Mouse (Mus musculus) adrenal gland (tissue): ENCODE data around the gene Msh2.
"Not testable (repeated sequence)": the region's sequence is repeated elsewhere in the genome, so short reads cannot be mapped to it uniquely, and the experiment has no call there.

Source experiments
- intact Hi-C: fragments of 180-260 bp; cut with DNase I; formaldehyde crosslinking; loops from one replicate; pipeline ENCODE4 v1.15.1; 2025
- long read RNA-seq, 2 experiments: library from polyadenylated mRNA; unstranded; transcript quantifications; one replicate each; pipeline ENCODE4 v2.0.0; 2020; ENCODE audit warnings: borderline replicate concordance in 1 of 2; ENCODE audit not compliant: insufficient replicate concordance in 1 of 2

Gene Msh2
- long read RNA-seq, experiment 1, transcript Msh2-201 (16 exons, 3,283 nt), result major isoform, 12 of 14 reads
- long read RNA-seq, experiment 1, partial matches to known transcripts, result 2 of 14 reads
- long read RNA-seq, experiment 1, other reads (novel, unspliced or antisense), result 0 of 14 reads
- long read RNA-seq, experiment 2, transcript Msh2-201 (16 exons, 3,283 nt), result major isoform, 8 of 11 reads
- long read RNA-seq, experiment 2, partial matches to known transcripts, result 3 of 11 reads
- long read RNA-seq, experiment 2, other reads (novel, unspliced or antisense), result 0 of 11 reads

DNA sequence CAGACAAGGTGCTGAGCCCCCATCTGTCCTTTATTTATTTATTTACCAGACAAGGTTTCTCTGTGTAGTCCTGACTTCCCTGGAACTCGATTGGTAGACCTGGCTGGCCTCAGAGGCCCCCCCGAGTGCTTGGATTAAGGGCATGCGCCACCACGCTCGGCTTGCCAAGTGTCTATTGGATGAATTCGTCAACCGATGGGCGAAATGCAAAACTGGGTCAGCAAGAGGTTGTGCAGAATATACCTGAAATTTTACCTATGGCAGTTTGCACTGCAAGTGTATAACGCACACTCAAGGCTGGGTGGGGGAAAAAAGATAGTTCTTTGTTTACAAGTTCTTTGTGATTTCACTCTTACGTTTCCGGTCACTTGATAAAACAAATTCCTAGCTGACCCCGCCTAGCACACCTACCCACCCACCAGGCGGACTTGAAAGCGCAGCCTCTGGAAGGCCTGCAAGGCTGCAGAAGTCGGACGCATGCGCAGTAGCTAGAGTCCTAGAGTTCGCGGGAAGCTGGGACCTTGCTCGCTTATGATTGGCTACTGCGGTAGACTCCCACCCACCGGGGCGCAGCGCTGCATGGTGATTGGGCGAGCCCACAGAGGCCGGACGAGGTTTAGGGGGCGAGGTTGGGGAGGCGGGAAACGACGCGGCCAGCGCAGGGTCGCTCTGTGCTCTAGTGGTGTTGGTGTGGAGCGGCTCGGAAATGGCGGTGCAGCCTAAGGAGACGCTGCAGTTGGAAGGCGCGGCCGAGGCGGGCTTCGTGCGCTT lies at the start of gene Msh2:
TSS of gene Msh2 (plus strand) at position 441 of the 771 bp plus-strand sequence.
- intact Hi-C loops, result no loop called here

DNA sequence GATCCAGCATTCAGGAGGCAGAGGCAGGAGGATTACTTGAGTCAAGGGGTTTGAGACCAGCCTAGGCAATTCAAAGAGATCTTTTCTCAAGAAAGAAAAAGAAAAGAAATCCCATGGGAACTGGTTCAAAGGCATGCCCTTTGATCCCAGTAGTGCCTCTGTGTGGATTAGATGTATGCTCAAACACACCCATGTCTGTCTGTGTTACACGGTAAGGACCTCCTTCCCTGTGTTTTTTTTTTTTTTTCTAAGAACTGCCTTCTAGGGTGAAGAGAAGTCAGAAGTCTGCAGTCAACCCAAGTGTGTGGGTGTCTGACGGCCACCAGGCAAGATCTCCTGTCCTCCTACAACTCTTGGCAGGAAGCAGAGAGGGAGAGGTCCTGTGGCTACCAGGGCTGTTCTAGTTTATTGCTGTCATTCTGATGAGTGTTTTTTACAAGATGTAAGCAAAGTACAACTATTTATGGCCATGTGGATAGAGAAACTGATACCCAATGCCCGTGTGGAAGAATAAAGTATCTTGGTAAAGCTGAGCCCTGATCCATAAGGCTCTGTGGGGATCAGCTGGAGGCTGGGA lies 46.5 kb upstream of the Msh2 start:
- intact Hi-C loops, result no loop called here

DNA sequence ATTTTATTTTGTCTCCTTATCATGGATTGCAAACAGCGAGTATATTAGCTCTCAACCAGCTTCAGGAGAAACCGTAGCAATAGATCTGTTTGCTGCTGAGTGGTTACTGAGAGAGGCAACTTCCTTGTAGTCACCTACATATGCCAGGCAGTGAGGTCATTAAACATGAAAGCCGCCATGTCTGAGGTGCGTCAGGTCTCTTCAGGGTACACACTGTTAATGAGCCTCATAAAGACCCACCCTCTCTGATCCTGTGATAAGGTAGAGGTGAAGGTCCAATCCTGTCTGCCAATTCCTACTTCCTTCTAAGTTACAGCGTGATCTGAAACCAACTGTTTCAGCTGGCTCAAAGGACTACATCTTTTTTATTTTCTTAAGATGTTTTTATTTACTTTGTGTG lies 44.0 kb upstream of the Msh2 start:
- intact Hi-C loops, result no loop called here

DNA sequence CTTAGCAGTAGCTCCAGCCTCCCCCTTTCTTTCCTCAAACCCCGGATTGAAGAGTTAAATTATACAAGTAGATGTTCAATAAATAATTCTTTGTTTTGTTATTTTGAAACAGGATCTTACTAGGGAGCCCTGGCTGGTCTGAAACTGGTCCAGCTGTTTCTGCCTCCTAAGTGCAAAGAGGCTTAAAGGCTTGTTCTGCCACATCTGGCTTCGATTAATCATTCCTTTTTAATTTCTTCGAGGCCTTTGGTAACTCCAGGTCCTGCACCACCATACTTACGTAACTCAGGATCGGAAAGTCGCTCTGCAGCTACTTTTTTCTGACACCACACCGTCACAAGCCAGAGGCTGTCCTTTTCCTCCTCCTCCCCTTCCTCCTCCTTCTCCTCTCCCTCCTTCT lies 43.4 kb upstream of the Msh2 start:
- intact Hi-C loops, result no loop called here

DNA sequence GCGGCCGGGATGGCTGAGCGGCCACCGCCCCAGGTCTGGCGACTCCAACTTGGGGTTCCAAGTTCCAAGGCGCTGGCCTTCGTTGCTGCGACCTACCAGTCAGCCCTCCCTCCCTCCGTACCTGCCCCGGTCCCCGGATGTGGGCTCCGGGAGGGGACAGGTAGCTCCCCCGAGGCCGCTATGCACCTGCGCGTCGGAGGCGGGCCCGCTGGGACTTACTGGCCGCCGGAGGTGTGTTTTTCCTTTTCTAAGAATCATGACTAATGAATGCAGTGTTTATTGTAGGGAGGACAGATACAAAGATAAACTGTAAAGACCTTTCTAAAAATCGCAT lies 35.1 kb upstream of the Msh2 start:
- intact Hi-C loops, result no loop called here

DNA sequence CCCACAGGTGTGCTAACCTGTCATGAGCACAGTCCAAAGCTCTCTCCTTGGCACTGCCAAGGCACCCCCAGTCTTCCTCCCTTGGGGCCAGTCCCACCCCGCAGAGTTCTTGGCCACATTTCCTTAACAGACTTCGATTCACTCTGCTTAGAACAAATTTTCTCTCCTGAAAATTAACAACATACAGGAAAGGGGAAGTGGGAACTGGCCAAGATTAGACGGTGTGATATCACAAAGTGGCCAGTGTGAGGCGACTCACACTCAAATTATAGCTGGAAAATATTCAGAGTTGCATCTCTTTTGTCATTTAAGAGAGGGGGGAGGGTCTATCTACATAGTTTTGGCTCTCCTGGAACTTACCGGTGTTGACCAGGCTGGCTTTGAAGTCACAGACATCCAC lies 32.9 kb upstream of the Msh2 start:
- intact Hi-C loops, result no loop called here

DNA sequence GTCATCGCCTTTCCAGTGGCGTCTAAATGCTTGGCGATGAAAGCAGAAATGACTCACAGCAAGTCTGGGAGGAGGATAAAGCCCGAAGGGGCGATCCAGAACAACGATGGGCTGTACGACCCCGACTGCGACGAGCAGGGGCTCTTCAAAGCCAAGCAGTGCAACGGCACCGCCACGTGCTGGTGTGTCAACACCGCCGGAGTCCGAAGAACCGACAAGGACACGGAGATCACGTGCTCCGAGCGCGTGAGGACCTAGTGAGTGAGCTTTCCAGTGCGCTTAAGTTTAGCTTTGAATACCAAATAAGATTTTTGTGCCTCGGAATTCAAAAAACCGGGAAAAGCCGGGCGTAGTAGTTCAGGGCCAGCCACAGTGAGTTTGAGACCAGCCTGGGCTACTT lies 31.9 kb upstream of the Msh2 start:
- intact Hi-C loops, result no loop called here

DNA sequence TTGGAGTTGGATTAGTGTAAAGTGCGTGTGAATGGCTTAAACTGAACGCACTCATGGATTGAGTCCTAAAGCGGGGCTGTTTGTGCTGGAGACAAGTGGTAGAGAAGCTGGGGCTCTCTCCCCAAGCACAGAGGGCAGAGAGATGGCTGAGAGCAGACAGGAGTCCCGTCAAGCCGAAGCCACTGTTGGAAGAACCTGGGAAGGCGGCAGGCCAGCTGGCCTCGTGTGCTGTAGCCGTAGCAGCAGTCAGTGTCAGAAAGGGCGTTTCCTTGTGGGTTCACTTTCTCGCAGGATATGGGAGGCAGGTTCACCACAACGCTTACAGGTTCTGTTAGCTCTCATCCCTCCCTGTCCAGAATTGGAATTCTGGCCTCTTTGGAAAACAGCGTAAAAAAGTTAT lies 31.1 kb upstream of the Msh2 start:
- intact Hi-C loops, result no loop called here

DNA sequence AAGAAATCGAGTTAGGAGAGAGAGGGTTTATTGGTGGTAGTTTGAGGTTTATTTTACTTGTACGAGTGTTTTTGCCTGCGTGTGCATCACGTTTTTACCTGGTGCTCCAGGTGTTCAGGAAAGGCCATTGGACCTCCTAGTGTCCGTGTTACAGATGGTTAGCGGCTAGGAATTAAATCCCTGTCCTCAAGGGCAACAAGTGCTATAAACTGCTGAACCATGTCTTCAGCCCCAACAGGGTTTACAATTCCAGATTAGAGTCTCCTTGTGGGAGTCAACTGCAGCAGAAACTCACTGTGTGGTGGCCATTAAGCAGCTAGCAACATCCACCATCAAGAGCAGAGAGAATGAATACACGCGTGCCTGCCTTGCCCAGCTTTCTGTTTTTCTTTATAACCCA lies 29.4 kb upstream of the Msh2 start:
- intact Hi-C loops, result no loop called here

DNA sequence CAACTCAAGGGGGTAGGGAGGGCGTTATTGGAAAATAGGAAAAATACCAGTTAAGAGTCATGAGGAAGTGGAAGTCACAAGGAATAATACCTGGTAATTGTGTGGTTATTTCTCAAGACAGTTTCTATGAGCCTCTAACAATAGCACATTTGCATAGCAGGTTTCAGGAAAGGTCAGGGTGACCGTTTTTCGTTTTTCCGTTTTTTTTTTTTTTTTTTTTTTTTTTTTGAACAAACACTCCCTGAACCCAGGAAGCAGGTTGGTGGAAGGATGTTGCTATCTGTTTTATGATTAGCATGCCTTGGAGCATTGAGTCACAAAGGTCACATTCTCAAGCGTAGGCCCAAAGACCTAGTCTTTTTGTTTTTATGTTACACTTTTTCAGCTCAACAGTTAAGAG lies 16.5 kb upstream of the Msh2 start:
- intact Hi-C loops, result loop anchor here (10.0 kb wide), 1 partner anchor 1331 kb away; no protein-coding TSS in a partner anchor

DNA sequence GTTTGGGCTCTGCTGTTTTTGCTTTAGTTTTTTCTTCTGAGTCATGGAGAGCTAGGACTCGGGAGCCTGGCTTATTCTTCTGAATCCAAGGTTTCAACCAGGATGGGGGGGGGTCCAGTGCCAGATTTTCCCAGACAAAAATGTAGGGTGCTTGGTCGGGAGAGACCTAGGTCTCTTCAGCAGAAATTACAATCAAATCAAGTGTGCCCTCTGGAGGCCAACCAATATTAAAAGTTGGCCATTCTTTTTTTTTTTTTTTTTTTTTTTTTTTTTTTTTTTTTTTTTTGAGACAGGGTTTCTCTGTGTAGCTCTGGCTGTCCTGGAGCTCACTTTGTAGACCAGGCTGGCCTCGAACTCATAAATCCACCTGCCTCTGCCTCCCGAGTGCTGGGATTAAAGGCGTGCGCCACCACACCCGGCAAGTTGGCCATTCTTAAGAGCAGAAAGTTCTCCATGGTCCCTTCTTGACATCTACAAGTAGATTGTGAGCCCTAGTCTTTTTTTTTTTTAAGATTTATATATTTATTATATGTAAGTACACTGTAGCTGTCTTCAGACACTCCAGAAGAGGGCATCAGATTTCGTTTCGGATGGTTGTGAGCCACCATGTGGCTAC lies 10.1 kb upstream of the Msh2 start:
- intact Hi-C loops, result loop anchor here (2.0 to 5.0 kb wide), 2 partner anchors 59 to 350 kb away; no protein-coding TSS in a partner anchor

DNA sequence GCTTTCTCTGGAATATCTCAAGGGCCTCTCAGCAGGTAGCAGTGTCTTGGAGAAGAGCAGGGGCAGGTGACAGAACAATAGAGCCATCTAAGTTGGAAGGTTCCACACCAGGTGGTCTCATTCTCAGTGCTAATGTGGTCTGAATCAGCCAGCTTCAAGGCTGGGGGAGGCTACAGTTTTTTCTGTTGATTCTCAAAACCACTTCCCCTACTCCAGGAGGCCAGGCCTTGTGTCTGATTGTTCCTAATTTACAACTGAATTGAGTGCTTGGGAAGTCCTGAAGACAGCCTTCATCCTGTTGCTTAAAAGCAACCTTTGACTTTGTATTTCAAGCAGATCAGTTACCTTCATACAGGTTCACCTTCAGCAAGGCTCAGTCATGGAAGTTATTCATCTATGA lies 7.9 kb upstream of the Msh2 start:
- intact Hi-C loops, result loop anchor here (5.0 kb wide), 1 partner anchor 352 kb away; no protein-coding TSS in a partner anchor

DNA sequence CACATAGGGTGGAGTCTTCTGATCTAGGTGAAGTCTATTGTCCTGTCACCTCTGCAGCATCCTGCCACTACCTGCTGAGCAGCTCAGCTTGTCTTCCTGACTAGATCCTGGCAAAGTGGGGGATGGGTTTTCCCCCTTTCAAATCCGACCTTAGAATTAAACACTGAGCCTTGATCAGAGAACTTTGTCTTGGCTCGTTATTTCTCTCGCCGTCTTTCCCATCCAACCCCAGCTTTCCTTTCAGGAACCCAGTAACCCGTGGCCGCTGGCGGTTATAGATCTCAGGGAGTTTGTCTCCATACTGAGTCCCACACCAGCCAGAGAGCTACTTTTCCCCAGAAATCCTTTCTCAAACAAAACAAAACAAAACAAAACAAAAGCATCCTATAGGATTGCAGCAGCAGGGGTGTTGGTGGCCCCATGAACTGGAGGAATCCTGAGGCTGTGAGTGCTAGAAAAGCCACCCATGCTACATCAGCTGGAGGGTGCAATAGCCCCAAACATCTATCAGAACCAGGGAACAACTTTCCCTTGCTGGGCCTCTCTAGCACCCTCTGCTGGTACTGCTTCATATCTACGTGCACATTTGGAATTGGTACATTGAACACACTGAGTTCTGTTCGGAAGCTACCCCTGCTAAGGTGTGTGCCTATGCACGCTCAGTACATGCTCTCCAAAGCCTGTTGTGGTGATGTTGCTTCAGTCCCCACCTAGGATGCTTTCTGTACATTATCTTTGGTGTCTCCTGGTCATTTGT lies 6.9 kb upstream of the Msh2 start:
- intact Hi-C loops, result no loop called here

DNA sequence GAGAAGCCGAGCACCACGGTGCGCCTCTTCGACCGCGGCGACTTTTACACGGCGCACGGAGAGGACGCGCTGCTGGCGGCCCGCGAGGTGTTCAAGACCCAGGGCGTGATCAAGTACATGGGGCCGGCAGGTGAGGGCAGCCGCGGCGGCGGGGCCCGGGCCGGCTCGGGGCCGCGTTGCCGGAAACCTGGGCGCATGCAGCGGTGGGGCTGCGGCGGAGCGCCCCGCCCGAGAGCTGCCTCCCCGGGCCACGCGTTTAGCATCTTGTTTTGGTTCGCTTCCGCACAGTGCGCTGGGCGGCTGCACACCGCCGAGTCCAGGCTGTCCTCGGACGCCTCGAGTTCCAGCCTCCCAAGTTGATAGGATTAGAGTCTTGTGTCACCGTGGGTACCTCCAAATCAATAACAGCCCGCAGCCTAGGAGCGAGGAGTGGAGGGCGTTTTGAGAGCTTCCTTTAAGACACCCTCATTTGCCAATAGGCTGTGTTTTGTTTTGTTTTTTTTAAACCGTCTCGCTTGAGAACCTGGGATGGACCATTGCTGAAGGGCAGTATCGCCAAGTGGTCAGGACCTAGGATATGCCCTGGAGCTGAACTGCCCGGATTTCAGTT lies 652 bp downstream of the Msh2 start:
- intact Hi-C loops, result no loop called here

DNA sequence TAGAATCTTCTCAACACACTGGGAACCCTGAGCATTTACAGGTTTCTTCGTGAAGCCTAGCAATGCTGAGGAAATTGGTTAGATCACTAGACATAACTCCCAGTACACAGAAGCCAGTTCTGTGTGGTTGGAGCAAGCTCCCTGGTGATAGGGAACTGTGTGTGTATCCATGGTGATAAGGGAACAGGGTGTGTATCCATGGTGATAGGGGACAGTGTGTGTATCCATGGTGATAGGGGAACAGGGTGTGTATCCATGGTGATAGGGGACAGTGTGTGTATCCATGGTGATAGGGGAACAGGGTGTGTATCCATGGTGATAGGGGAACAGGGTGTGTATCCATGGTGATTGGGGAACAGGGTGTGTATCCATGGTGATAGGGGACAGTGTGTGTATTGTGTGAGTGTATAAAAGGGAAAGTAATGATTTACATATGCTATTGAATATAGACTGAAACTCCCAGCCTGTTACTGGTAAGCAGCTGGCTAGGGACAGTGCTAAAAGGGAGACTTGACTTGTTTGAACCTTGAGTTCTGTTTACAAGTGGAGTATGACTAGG lies 4.9 kb downstream of the Msh2 start:
- intact Hi-C loops, result not testable (repeated sequence)

DNA sequence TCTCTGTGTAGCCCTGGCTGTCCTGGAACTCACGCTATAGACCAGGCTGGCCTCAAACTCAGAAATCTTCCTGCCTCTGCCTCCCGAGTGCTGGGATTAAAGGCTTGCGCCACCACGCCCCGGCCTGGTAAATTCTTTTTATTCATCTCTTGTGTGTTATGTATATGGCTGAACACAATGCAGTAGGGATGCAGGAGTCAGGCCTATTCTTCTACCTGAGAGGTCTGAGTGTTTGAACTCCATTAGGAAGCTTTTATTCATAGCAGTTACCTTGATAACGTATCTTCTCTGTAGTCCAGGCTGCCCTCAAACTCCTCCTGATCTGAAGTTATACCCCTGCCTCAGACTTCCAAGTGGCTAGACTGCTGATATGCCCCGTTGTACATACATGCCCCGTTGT lies 5.5 kb downstream of the Msh2 start:
- intact Hi-C loops, result no loop called here

DNA sequence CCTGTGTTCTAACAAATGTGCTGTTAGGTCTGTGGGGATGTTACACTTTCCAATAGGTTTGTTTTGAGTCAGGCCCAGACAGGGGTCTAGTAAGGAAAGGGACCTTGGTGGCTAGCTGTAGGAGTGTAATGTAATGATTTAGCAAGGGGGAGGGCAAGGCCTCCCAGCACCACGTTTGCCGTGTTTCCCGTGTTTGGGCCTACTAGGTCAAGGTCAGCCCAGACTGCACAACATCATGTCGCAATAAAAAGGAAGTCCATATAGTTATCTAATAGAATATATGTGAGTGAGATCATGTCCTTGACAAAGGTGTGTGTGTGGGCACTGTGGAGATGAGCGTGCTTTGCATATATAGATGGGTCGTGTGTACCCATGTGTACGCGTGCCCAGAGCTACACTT lies 17.1 kb downstream of the Msh2 start:
- intact Hi-C loops, result no loop called here

DNA sequence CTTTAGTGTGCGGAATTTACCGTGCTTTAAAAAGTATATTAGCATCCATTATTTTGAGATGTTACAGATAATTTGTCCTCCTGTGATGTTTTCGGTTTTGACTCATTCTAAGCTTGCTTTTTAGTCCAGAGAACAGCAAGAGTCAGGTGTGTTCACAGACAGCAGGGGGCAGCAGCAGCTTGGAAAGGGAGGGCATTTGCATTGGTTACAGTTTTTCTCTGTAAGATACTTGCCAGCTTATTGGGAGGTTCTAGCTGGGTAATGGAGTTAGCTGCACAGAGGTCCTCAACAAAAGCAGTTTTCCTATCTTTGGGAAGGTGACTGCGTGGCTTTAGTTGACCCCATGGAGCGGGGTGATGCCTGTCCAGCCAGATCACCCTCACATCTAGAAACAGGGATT lies 19.8 kb downstream of the Msh2 start:
- intact Hi-C loops, result loop anchor here (2.0 kb wide), 1 partner anchor 257 kb away; no protein-coding TSS in a partner anchor

DNA sequence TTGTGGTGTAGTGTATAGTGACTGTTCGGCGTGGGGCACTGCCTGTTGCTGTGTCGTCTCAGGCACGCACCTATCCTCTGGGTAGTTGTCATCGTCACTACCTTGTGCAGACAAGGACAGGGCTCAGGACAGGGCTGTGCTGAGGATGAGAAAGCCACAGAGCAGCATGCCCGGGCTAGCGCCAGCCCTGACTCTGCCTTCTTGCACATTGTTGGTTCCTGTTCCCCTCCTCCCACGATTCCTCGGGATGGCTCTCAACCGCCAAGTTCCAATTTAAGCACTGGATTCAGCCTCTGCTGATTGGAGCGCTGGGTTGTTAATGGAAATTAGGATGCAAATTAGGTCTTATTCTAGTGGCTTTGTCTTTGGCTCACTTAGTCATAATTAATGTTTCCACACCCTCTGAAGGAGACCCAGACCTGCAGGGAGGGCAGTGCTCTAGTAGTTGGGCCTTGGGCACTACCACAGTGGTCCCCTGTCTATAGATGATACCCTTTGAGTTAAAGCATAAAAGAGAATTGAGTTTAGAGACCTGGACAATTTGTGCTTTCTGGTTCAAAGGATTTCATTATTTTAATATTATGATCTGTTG lies 23.8 kb downstream of the Msh2 start:
- intact Hi-C loops, result no loop called here

DNA sequence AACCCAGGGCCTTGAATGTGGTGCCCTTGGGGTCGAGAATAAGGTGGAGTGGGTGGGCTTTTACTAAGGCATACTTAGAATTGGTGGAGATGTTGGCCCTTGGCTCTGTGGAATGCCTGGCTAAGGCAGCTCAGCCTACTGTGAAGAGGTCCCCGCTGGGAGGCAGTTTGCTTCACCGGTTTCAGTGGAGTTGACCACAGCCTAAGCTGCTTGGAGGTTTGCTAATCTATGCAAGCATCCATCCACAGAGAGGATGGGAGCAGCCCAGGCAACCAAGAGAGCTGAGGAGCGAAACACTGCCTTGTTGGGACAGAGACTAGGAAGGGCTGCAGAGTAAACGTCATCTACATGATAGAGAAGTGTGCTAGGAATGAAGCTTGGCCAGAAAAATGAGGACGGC lies 24.7 kb downstream of the Msh2 start:
- intact Hi-C loops, result no loop called here
